Mouse (Mus musculus) G1E (cell line): ENCODE results near the gene Atoh8. TPM values are rescaled to one million over a fixed set of nuclear protein-coding genes. Genes with fewer than 3 reads are reported as not detected.

ENCODE experiments used
- ATAC-seq: 2 replicates; pipeline ENCODE4 v1.8.0; 2016; ENCODE audit warnings: mild to moderate bottlenecking; ENCODE audit not compliant: insufficient number of reproducible peaks, poor library complexity, low FRiP score, severe bottlenecking; ENCODE audit errors: extremely low read depth
- DNase-seq: peaks from one replicate; pipeline ENCODE4 v3.0.0; 2012; ENCODE audit warnings: low spot score
- H3K27me3 ChIP-seq: 2 replicates; pipeline ENCODE4 v1.6.1; 2012; ENCODE audit warnings: mild to moderate bottlenecking, low read length, inconsistent platforms; ENCODE audit not compliant: insufficient read depth
- H3K36me3 ChIP-seq: replicated peaks from 2 replicates; pipeline ENCODE3; 2012; ENCODE audit warnings: mild to moderate bottlenecking, inconsistent platforms
- H3K4me1 ChIP-seq: 2 replicates; pipeline ENCODE4 v1.6.1; 2012; ENCODE audit warnings: low read depth, low read length, inconsistent platforms, mixed read lengths; ENCODE audit not compliant: insufficient read depth
- H3K4me3 ChIP-seq: 2 replicates; pipeline ENCODE4 v1.5.1; 2012; ENCODE audit warnings: low read depth, mild to moderate bottlenecking, inconsistent platforms, low read length, moderate library complexity, mixed read lengths
- H3K9me3 ChIP-seq: replicated peaks from 2 replicates; pipeline ENCODE4 v1.6.1; 2012; ENCODE audit warnings: inconsistent platforms
- CTCF ChIP-seq: IDR thresholded peaks from 2 replicates; pipeline ENCODE4 v1.5.1; 2012; ENCODE audit warnings: low read depth, low read length, inconsistent platforms, mixed read lengths
- GATA1 ChIP-seq: IDR thresholded peaks from 2 replicates; pipeline ENCODE4 v1.6.1; 2012; ENCODE audit warnings: borderline replicate concordance, low read length, inconsistent platforms, mixed read lengths
- GATA2 ChIP-seq: IDR thresholded peaks from 2 replicates; pipeline ENCODE4 v1.6.1; 2012; ENCODE audit warnings: low read depth, low read length, inconsistent platforms, borderline replicate concordance
- POLR2AphosphoS5 ChIP-seq: IDR thresholded peaks from 2 replicates; pipeline ENCODE4 v1.6.1; 2012; ENCODE audit warnings: low read depth, low read length, inconsistent platforms; ENCODE audit not compliant: insufficient replicate concordance
- TAL1 ChIP-seq: conservative IDR thresholded peaks from 2 replicates; pipeline ENCODE4 v1.6.1; 2012; ENCODE audit warnings: low read depth, low read length, inconsistent platforms, mixed read lengths
- polyA plus RNA-seq: library from polyadenylated mRNA; stranded (reverse); fragments of >175 nt; gene quantifications from 2 replicates; pipeline ENCODE4 v1.2.3, GENCODE M21; 2012
- total RNA-seq, 2 experiments: library from RNA; stranded (forward) in 1 of 2; stranded (reverse) in 1 of 2; fragments of 200-1000 nt in 1 of 2; fragments of >200 nt in 1 of 2; fragmentation: Nextera tagmentation in 1 of 2; gene quantifications; 2 replicates each; pipeline ENCODE4 v1.2.3; 2014 to 2017

Gene Atoh8
- total and polyA plus RNA-seq, 3 experiments = 0.03 TPM; not detected in 2

- no peak for TF ChIP-seq GATA2
- no peak for TF ChIP-seq CTCF
- TF ChIP-seq TAL1 = no peak
- no peak for TF ChIP-seq GATA1
- TF ChIP-seq POLR2AphosphoS5 = no peak
- ATAC-seq (no peak), DNase-seq (no peak)
- H3K9me3 ChIP-seq = peaks cover 9% of the 10 kb centered on the region
- H3K4me3 ChIP-seq = no peak overlapping the region
- H3K4me1 ChIP-seq = no peaks in the 10 kb centered on the region; the same call in 1 of the 2 replicates
- H3K27me3 ChIP-seq = peaks cover 84% of the 10 kb centered on the region
- no peaks in the 10 kb centered on the region for H3K36me3 ChIP-seq
These were observed 2.5 kb downstream of the Atoh8 start for GRCm38 (mm10) chr6:72232870-72233269.

- no peak overlapping the region for H3K4me3 ChIP-seq
- ATAC-seq = no peak
- H3K27me3 ChIP-seq = peaks cover 83% of the 10 kb centered on the region
- no peak for DNase-seq
- no peaks in the 10 kb centered on the region for H3K36me3 ChIP-seq
- no peak for TF ChIP-seq CTCF
- TF ChIP-seq POLR2AphosphoS5 = no peak
- TF ChIP-seq GATA2 = no peak
- TF ChIP-seq TAL1 = no peak
- TF ChIP-seq GATA1 = no peak
- H3K4me1 ChIP-seq = no peaks in the 10 kb centered on the region; the same call in 1 of the 2 replicates
- peaks cover 9% of the 10 kb centered on the region for H3K9me3 ChIP-seq
These were observed 3.0 kb downstream of the Atoh8 start for GRCm38 (mm10) chr6:72232411-72232810.

GRCm38 (mm10) chr6:72230875-72231274, 4.5 kb downstream of the Atoh8 start:
- H3K4me1 ChIP-seq = no peaks in the 10 kb centered on the region; the same call in 1 of the 2 replicates
- no peak for TF ChIP-seq CTCF
- no peak for TF ChIP-seq GATA1
- no peak for TF ChIP-seq POLR2AphosphoS5
- no peak for TF ChIP-seq TAL1
- TF ChIP-seq GATA2 = no peak
- ATAC-seq (no peak), DNase-seq (no peak)
- peaks cover 9% of the 10 kb centered on the region for H3K9me3 ChIP-seq
- H3K27me3 ChIP-seq = peaks cover 79% of the 10 kb centered on the region
- H3K4me3 ChIP-seq = no peak overlapping the region
- no peaks in the 10 kb centered on the region for H3K36me3 ChIP-seq

GRCm38 (mm10) chr6:72227665-72228265, 7.6 kb downstream of the Atoh8 start:
- no peak for ATAC-seq
- Histone ChIP-seq H3K27me3 (peaks cover 69% of the 10 kb centered on the region), H3K4me3 (no peak overlapping the region), H3K9me3 (no peaks in the 10 kb centered on the region), H3K36me3 (no peaks in the 10 kb centered on the region), H3K4me1 (no peaks in the 10 kb centered on the region)
- TF ChIP-seq GATA2 (no peak), TAL1 (no peak), POLR2AphosphoS5 (no peak), GATA1 (no peak), CTCF (no peak)
- no peak for DNase-seq

GRCm38 (mm10) chr6:72227011-72227410, 8.4 kb downstream of the Atoh8 start:
- TF ChIP-seq POLR2AphosphoS5 = no peak
- no peak for TF ChIP-seq GATA1
- TF ChIP-seq GATA2 = no peak
- no peak for TF ChIP-seq TAL1
- TF ChIP-seq CTCF = no peak
- Histone ChIP-seq H3K9me3 (no peaks in the 10 kb centered on the region), H3K27me3 (peaks cover 69% of the 10 kb centered on the region), H3K4me1 (no peaks in the 10 kb centered on the region), H3K4me3 (no peak overlapping the region), H3K36me3 (no peaks in the 10 kb centered on the region)
- DNase-seq (no peak), ATAC-seq (no peak)

GRCm38 (mm10) chr6:72225686-72226085, 9.7 kb downstream of the Atoh8 start:
- no peaks in the 10 kb centered on the region for H3K4me1 ChIP-seq
- H3K27me3 ChIP-seq = peaks cover 71% of the 10 kb centered on the region
- H3K9me3 ChIP-seq = no peaks in the 10 kb centered on the region
- DNase-seq (no peak), ATAC-seq (no peak)
- H3K36me3 ChIP-seq = no peaks in the 10 kb centered on the region
- H3K4me3 ChIP-seq = no peak overlapping the region
- TF ChIP-seq GATA2 = no peak
- TF ChIP-seq GATA1 = no peak
- no peak for TF ChIP-seq POLR2AphosphoS5
- no peak for TF ChIP-seq TAL1
- TF ChIP-seq CTCF = no peak
